ENCODE assay signal across 17 mouse cellular contexts in the genomic region with DNA sequence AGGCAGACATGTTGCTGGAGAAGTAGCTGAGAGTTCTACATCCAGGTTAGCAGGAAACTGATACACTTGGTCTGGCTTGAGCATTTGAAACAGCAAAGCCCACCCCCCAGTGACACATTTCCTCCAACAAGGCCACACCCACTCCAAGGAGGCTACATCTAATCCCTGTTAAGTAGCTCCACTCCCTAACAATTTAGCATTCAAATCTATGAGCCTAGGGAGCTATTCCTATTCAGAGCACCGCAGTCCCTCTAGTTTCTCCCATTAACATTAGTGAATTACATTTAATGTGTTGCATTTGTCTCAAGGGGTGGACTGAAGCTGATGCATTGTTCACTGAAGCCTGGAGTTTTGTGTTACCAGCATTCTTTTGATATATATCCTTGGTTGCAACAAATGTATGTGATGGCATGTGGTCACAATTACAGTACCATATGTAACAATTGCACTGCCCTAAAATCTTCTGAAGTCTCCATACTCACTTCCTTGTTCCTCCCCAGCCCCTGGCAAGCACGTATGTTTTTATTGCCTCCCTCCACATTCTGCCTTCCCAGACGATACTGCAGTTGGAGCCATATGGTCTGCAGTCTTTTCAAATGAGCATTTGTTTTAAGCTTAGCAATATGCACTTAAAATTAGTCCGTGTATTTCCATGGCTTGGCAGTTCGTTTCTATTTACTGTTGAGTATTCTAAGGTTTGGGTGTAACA. TPM values are rescaled to one million over a fixed set of nuclear protein-coding genes. Genes with fewer than 3 reads are reported as not detected.
A peak's percentile ranks its signal among the peaks of the same experiment; 100 is the strongest.
DNase-seq lines count a peak whose midpoint lies in the region; ATAC-seq lines count a peak whose summit lies in the region.
"Had no signal": no experiment of that assay in that cellular context is flagged by ENCODE, and none has a peak within 500 bp of the region (broad histone marks: within the 10 kb centered on the region; RNA-seq: fewer than 3 reads in every experiment).

No protein-coding gene starts in this region.

- H3K9ac ChIP-seq in forebrain, embryonic 15.5 days (replicated peaks): no peak overlapping the region
- H3K9ac ChIP-seq in forebrain, embryonic 11.5 days (ENCODE audit: low read length): no peak overlapping the region
- H3K9ac ChIP-seq in embryonic facial prominence, embryonic 14.5 days (ENCODE audit: low read depth, low read length): no peak overlapping the region
- H3K9ac ChIP-seq: liver, postnatal 0 days had no signal

- ATAC-seq in forebrain, embryonic 15.5 days (replicated peaks): peak; percentile 82
- no peak for ATAC-seq in forebrain, embryonic 11.5 days (replicated peaks; ENCODE audit: low FRiP score)
- no peak for ATAC-seq in embryonic facial prominence, embryonic 14.5 days (ENCODE audit: low read depth)
- no peak for ATAC-seq in inflammation-experienced regulatory T-cells, adult 6 months
- ATAC-seq: liver, postnatal 0 days had no signal

- no peak overlapping the region; the same call in 1 of the 2 replicates for H3K27ac ChIP-seq in forebrain, embryonic 15.5 days (replicated peaks)
- no peak overlapping the region for H3K27ac ChIP-seq in forebrain, embryonic 11.5 days (ENCODE audit: low read depth, low read length)
- H3K27ac ChIP-seq in embryonic facial prominence, embryonic 14.5 days (replicated peaks; ENCODE audit: low read depth, low read length): peak overlapping the region; percentile 7; the same call in 1 of the 2 replicates
- H3K27ac ChIP-seq: heart, embryonic 10.5 days had no signal

- intact Hi-C loops in heart, postnatal 36 days (cut with DNase I): no loop called here

- 59% methylated on average over 5 of the region's 5 CpGs for WGBS in forebrain, embryonic 15.5 days
- WGBS in forebrain, embryonic 11.5 days: 81% methylated on average over 5 of the region's 5 CpGs
- WGBS in embryonic facial prominence, embryonic 14.5 days: 38% methylated on average over 5 of the region's 5 CpGs

- H3K9me3 ChIP-seq in forebrain, embryonic 15.5 days: no peaks in the 10 kb centered on the region
- no peaks in the 10 kb centered on the region for H3K9me3 ChIP-seq in forebrain, embryonic 11.5 days (ENCODE audit: control insufficient read depth, low read length)
- no peaks in the 10 kb centered on the region for H3K9me3 ChIP-seq in embryonic facial prominence, embryonic 14.5 days (ENCODE audit: control insufficient read depth, low read length)
- H3K9me3 ChIP-seq: heart, embryonic 10.5 days had no signal

- no peaks in the 10 kb centered on the region for H3K36me3 ChIP-seq in forebrain, embryonic 15.5 days
- no peaks in the 10 kb centered on the region for H3K36me3 ChIP-seq in forebrain, embryonic 11.5 days (ENCODE audit: control insufficient read depth, insufficient read depth, low read length)
- no peaks in the 10 kb centered on the region for H3K36me3 ChIP-seq in embryonic facial prominence, embryonic 14.5 days (ENCODE audit: control insufficient read depth, insufficient read depth, low read length)
- H3K36me3 ChIP-seq: heart, embryonic 10.5 days had no signal

- no peaks in the 10 kb centered on the region for H3K27me3 ChIP-seq in forebrain, embryonic 15.5 days
- no peaks in the 10 kb centered on the region for H3K27me3 ChIP-seq in forebrain, embryonic 11.5 days (ENCODE audit: control insufficient read depth, insufficient read depth, low read length)
- H3K27me3 ChIP-seq in embryonic facial prominence, embryonic 14.5 days (replicated peaks; ENCODE audit: control insufficient read depth, insufficient read depth, low read length): no peaks in the 10 kb centered on the region

- no peak overlapping the region for H3K4me3 ChIP-seq in forebrain, embryonic 15.5 days
- H3K4me3 ChIP-seq in forebrain, embryonic 11.5 days (ENCODE audit: low read depth, low read length): no peak overlapping the region
- no peak overlapping the region for H3K4me3 ChIP-seq in embryonic facial prominence, embryonic 14.5 days (ENCODE audit: low read depth, low read length)
- H3K4me3 ChIP-seq: erythroblast, embryonic 14.5 days; heart, embryonic 10.5 days had no signal

- no peak overlapping the region for H3K4me2 ChIP-seq in forebrain, embryonic 15.5 days (replicated peaks)
- no peak overlapping the region for H3K4me2 ChIP-seq in forebrain, embryonic 11.5 days (ENCODE audit: low read depth, low read length, severe bottlenecking)
- no peak overlapping the region for H3K4me2 ChIP-seq in embryonic facial prominence, embryonic 14.5 days (ENCODE audit: low read depth, low read length)

- DNase-seq in forebrain, embryonic 11.5 days (ENCODE audit: low spot score): no peak
- DNase-seq in R1 (ENCODE audit: low read depth, low spot score): peak; percentile 43
- peak; percentile 66 for DNase-seq in embryonic facial prominence, embryonic 14.5 days (ENCODE audit: low spot score)
- DNase-seq in layer of hippocampus, postnatal 36 days: peak; percentile 42 to 55
- DNase-seq in heart, postnatal 36 days: no peak
- no peak for DNase-seq in ovary, postnatal 10 days (ENCODE audit: low spot score)
- DNase-seq: adrenal gland, postnatal 14 days; cerebellum, postnatal 25 days; gastrocnemius, postnatal 14 days; liver, postnatal 0 days; lung, postnatal 4 days; midbrain, embryonic 14.5 days; retina, postnatal 1 day had no signal

- H3K4me1 ChIP-seq in forebrain, embryonic 15.5 days: no peaks in the 10 kb centered on the region
- no peaks in the 10 kb centered on the region for H3K4me1 ChIP-seq in forebrain, embryonic 11.5 days (replicated peaks; ENCODE audit: control insufficient read depth, insufficient read depth, low read length)
- H3K4me1 ChIP-seq in embryonic facial prominence, embryonic 14.5 days (ENCODE audit: control insufficient read depth, insufficient read depth, low read length): no peaks in the 10 kb centered on the region
- H3K4me1 ChIP-seq: heart, embryonic 10.5 days had no signal

RNA-seq across cellular contexts. Expression of a gene that starts 10.3 kb away (rescaled TPM):
- 0.38 and 1.0 TPM in 2 replicates for polyA plus RNA-seq in forebrain, embryonic 15.5 days (2015; fragmentation: Nextera tagmentation; extraction: Ambion mirVana)
- polyA plus RNA-seq in forebrain, embryonic 11.5 days (2014; fragmentation: Nextera tagmentation; extraction: Ambion mirVana): 0.04 and 0.77 TPM in 2 replicates
- 205 and 216 TPM in 2 replicates for polyA plus RNA-seq in embryonic facial prominence, embryonic 14.5 days (2014; fragmentation: Nextera tagmentation; extraction: Ambion mirVana)
- under 1 TPM; 0.61 to 0.85 TPM for total RNA-seq in layer of hippocampus, postnatal 36 days (2021)
- 1,000 to 10,000 TPM; 3,115 to 3,120 TPM for total RNA-seq in heart, postnatal 36 days (2021)
- 10 to 100 TPM in 1 of 3 experiments, 1 to 10 TPM in 2; 7.6 to 14.9 (median 9.0) TPM for polyA plus RNA-seq in inflammation-experienced regulatory T-cells, adult 6 months (2017; shearing (Covaris generic))

Comparison
In these comparisons a context has a peak if more than half of its experiments do, and no peak if none do; other contexts are left out.
1. DNase-seq: peak in R1 (single experiment), embryonic facial prominence, embryonic 14.5 days (single experiment) and layer of hippocampus, postnatal 36 days (2 of 2); none in forebrain, embryonic 11.5 days (single experiment), heart, postnatal 36 days (0 of 2) and ovary, postnatal 10 days (single experiment).
2. RNA of a gene that starts 10.3 kb away (polyA plus RNA-seq): 205 to 216 TPM in embryonic facial prominence, embryonic 14.5 days; 7.6 to 14.9 TPM in inflammation-experienced regulatory T-cells, adult 6 months, 0.38 to 1.0 TPM in forebrain, embryonic 15.5 days and 0.04 to 0.77 TPM in forebrain, embryonic 11.5 days; every median in the first group is over 10 times any median in the second.